16 mouse cellular contexts compared by ENCODE assay signal in genomic region chr5:91597216-91597615, GRCm38 (mm10).
DNase-seq lines count a peak whose midpoint lies in the region; ATAC-seq and TF ChIP-seq lines count a peak whose summit lies in the region.
"Had no signal": no experiment of that assay in that cellular context is flagged by ENCODE, and none has a peak within 500 bp of the region (broad histone marks: within the 10 kb centered on the region; RNA-seq: fewer than 3 reads in every experiment).

No protein-coding gene starts in this region.

- no peak for TF ChIP-seq CTCF in intestine, postnatal 0 days (IDR thresholded peaks at IDR 0.05; ENCODE audit: low read depth)

- peaks cover 8% of the 10 kb centered on the region; the same call in 1 of the 2 replicates for H3K4me1 ChIP-seq in kidney, embryonic 15.5 days
- H3K4me1 ChIP-seq in embryonic facial prominence, embryonic 13.5 days: peaks cover 10% of the 10 kb centered on the region
- H3K4me1 ChIP-seq in hindbrain, embryonic 15.5 days (replicated peaks): peaks cover 6% of the 10 kb centered on the region; the same call in 1 of the 2 replicates
- H3K4me1 ChIP-seq in neural tube, embryonic 13.5 days (replicated peaks): peaks cover 19% of the 10 kb centered on the region
- no peaks in the 10 kb centered on the region for H3K4me1 ChIP-seq in intestine, postnatal 0 days (replicated peaks; ENCODE audit: control insufficient read depth, insufficient read depth, low read length)
- H3K4me1 ChIP-seq: limb, embryonic 15.5 days had no signal

- H3K9ac ChIP-seq in kidney, embryonic 15.5 days: no peak overlapping the region
- 0 out of 2 replicates have a peak overlapping the region, but pooled peaks have one; percentile 17 for H3K9ac ChIP-seq in embryonic facial prominence, embryonic 13.5 days
- H3K9ac ChIP-seq in hindbrain, embryonic 15.5 days: no peak overlapping the region
- H3K9ac ChIP-seq in neural tube, embryonic 13.5 days: no peak overlapping the region
- H3K9ac ChIP-seq in intestine, postnatal 0 days (ENCODE audit: low read depth, low read length): no peak overlapping the region
- H3K9ac ChIP-seq: heart, embryonic 13.5 days; limb, embryonic 15.5 days had no signal

- no peaks in the 10 kb centered on the region for H3K9me3 ChIP-seq in kidney, embryonic 15.5 days (replicated peaks)
- H3K9me3 ChIP-seq in embryonic facial prominence, embryonic 13.5 days: no peaks in the 10 kb centered on the region
- no peaks in the 10 kb centered on the region for H3K9me3 ChIP-seq in hindbrain, embryonic 15.5 days
- H3K9me3 ChIP-seq in neural tube, embryonic 13.5 days: no peaks in the 10 kb centered on the region
- H3K9me3 ChIP-seq in intestine, postnatal 0 days (ENCODE audit: control insufficient read depth): no peaks in the 10 kb centered on the region
- H3K9me3 ChIP-seq: heart, embryonic 13.5 days; limb, embryonic 15.5 days had no signal

- H3K4me3 ChIP-seq in kidney, embryonic 15.5 days (replicated peaks): no peak overlapping the region
- H3K4me3 ChIP-seq in embryonic facial prominence, embryonic 13.5 days: no peak overlapping the region
- no peak overlapping the region for H3K4me3 ChIP-seq in hindbrain, embryonic 15.5 days
- H3K4me3 ChIP-seq in neural tube, embryonic 13.5 days: no peak overlapping the region
- no peak overlapping the region for H3K4me3 ChIP-seq in intestine, postnatal 0 days (ENCODE audit: low read depth, low read length)
- H3K4me3 ChIP-seq: heart, embryonic 13.5 days; limb, embryonic 15.5 days had no signal

- H3K27ac ChIP-seq in kidney, embryonic 15.5 days: no peak overlapping the region
- H3K27ac ChIP-seq in embryonic facial prominence, embryonic 13.5 days: no peak overlapping the region
- no peak overlapping the region for H3K27ac ChIP-seq in hindbrain, embryonic 15.5 days (replicated peaks)
- peak overlapping the region; percentile 65; the same call in 1 of the 2 replicates for H3K27ac ChIP-seq in neural tube, embryonic 13.5 days (replicated peaks)
- no peak overlapping the region for H3K27ac ChIP-seq in intestine, postnatal 0 days (ENCODE audit: low read depth, low read length)
- H3K27ac ChIP-seq: heart, embryonic 13.5 days; limb, embryonic 15.5 days had no signal

- ATAC-seq in kidney, embryonic 15.5 days (replicated peaks; ENCODE audit: low FRiP score): 0 out of 2 replicates have a peak, but pooled peaks have one; percentile 15
- ATAC-seq in embryonic facial prominence, embryonic 13.5 days (ENCODE audit: insufficient number of reproducible peaks, insufficient read depth, low FRiP score, low TSS enrichment, low read depth): no peak
- peak; percentile 39; the same call in 1 of the 2 replicates for ATAC-seq in hindbrain, embryonic 15.5 days (ENCODE audit: low FRiP score, low read depth)
- peak; percentile 44; the same call in 1 of the 2 replicates for ATAC-seq in neural tube, embryonic 13.5 days (ENCODE audit: low read depth)
- no peak for ATAC-seq in intestine, postnatal 0 days
- no peak for ATAC-seq in activated CD4-positive, CD25-positive, alpha-beta regulatory T cell, adult 4 months

- no peaks in the 10 kb centered on the region for H3K36me3 ChIP-seq in kidney, embryonic 15.5 days
- H3K36me3 ChIP-seq in embryonic facial prominence, embryonic 13.5 days: peaks cover 4% of the 10 kb centered on the region; the same call in 1 of the 2 replicates
- H3K36me3 ChIP-seq in hindbrain, embryonic 15.5 days: no peaks in the 10 kb centered on the region
- no peaks in the 10 kb centered on the region for H3K36me3 ChIP-seq in neural tube, embryonic 13.5 days
- H3K36me3 ChIP-seq in intestine, postnatal 0 days (ENCODE audit: control insufficient read depth, insufficient read depth): 0 out of 2 replicates have a peak, but pooled peaks cover 4% of the 10 kb centered on the region
- H3K36me3 ChIP-seq: limb, embryonic 15.5 days had no signal

- no peak for DNase-seq in kidney, postnatal 25 days
- DNase-seq: adrenal gland, adult 8-10 months; cerebellum, adult 2 months; kidney, adult 2 months; kidney, postnatal 4 days; lung, adult 18-20 months; lung, postnatal 36 days; right cerebral cortex, postnatal 14 days had no signal

- H3K4me2 ChIP-seq in kidney, embryonic 15.5 days: no peak overlapping the region
- no peak overlapping the region for H3K4me2 ChIP-seq in embryonic facial prominence, embryonic 13.5 days
- H3K4me2 ChIP-seq in hindbrain, embryonic 15.5 days: no peak overlapping the region
- H3K4me2 ChIP-seq in neural tube, embryonic 13.5 days: no peak overlapping the region
- no peak overlapping the region for H3K4me2 ChIP-seq in intestine, postnatal 0 days (replicated peaks; ENCODE audit: low read depth)
- H3K4me2 ChIP-seq: heart, embryonic 13.5 days; limb, embryonic 15.5 days had no signal

- no peaks in the 10 kb centered on the region for H3K27me3 ChIP-seq in kidney, embryonic 15.5 days
- H3K27me3 ChIP-seq in embryonic facial prominence, embryonic 13.5 days: no peaks in the 10 kb centered on the region
- H3K27me3 ChIP-seq in hindbrain, embryonic 15.5 days: no peaks in the 10 kb centered on the region
- H3K27me3 ChIP-seq in neural tube, embryonic 13.5 days: no peaks in the 10 kb centered on the region
- H3K27me3 ChIP-seq in intestine, postnatal 0 days (replicated peaks; ENCODE audit: control insufficient read depth, insufficient read depth, low read length): no peaks in the 10 kb centered on the region
- H3K27me3 ChIP-seq: heart, embryonic 13.5 days; limb, embryonic 15.5 days had no signal

- WGBS in kidney, embryonic 15.5 days: 30% methylated on average over 5 of the region's 5 CpGs
- 15% methylated on average over 5 of the region's 5 CpGs for WGBS in embryonic facial prominence, embryonic 13.5 days
- 38% methylated on average over 5 of the region's 5 CpGs for WGBS in hindbrain, embryonic 15.5 days
- 10% methylated on average over 5 of the region's 5 CpGs for WGBS in neural tube, embryonic 13.5 days
- 46% methylated on average over 5 of the region's 5 CpGs for WGBS in intestine, postnatal 0 days

Comparison
In these comparisons a context has a peak if more than half of its experiments do, and no peak if none do; other contexts are left out.
1. ATAC-seq: peak in kidney, embryonic 15.5 days (single experiment), hindbrain, embryonic 15.5 days (single experiment) and neural tube, embryonic 13.5 days (single experiment); none in embryonic facial prominence, embryonic 13.5 days (single experiment), intestine, postnatal 0 days (single experiment) and activated CD4-positive, CD25-positive, alpha-beta regulatory T cell, adult 4 months (single experiment).